11 mouse cellular contexts compared by ENCODE assay signal in the genomic region with DNA sequence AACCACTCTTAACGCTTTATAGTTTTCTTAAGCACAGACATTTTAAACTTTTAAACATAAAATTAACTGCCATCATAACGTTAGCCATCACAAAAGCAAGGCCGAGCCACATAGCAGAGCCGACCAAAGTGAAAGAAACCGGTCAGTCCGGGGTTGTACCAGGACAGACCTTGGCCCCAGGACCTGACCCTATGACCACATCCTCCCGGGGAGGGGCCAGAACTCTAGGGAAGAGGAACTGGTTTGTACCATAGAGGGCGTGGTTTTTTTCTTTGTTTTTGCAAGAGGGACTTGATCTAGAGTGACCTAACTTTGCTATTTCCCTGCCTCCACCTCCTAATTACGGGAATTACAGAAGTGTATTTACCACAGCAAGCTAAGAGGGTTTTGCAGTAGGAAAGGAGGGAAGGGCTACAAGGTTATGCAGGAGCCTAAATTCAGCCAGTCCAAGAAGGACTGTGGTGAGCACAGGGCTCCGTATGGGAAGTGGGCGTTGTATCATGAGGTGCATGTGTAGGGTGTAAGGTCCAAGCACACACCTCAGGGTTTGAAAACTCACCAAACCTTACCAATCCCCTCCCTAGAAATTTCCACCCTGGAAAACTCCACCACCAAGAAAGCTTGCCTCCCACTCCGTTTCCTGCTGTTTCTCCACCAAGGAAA. TPM values are rescaled to one million over a fixed set of nuclear protein-coding genes. Genes with fewer than 3 reads are reported as not detected.
DNase-seq lines count a peak whose midpoint lies in the region; TF ChIP-seq lines count a peak whose summit lies in the region.
"Had no signal": no experiment of that assay in that cellular context is flagged by ENCODE, and none has a peak within 500 bp of the region (broad histone marks: within the 10 kb centered on the region; RNA-seq: fewer than 3 reads in every experiment).

No protein-coding gene starts in this region.

- TF ChIP-seq CTCF in lung, adult 2 months (IDR thresholded peaks at IDR 0.05; ENCODE audit: insufficient read depth, low read length) = no peak

- 41% methylated on average over 12 of the region's 12 CpGs for WGBS in lung, adult 2 months
- 67% methylated on average over 12 of the region's 12 CpGs for WGBS in embryonic facial prominence, embryonic 10.5 days

- peak; percentile 44 for DNase-seq in ovary, adult 18-20 months (ENCODE audit: low spot score)
- DNase-seq in ovary, postnatal 14 days (ENCODE audit: low spot score) = no peak
- peak; percentile 60 to 70 for DNase-seq in heart, postnatal 36 days
- DNase-seq in lung, adult 2 months = peak; percentile 62
- DNase-seq in testis, postnatal 10 days (ENCODE audit: low spot score) = peak; percentile 80
- DNase-seq in left cerebral cortex, adult 9 months (ENCODE audit: low spot score in 2 of 2) = no peak
- no peak for DNase-seq in retina, postnatal 1 day
- no peak for DNase-seq in embryonic facial prominence, embryonic 10.5 days (ENCODE audit: low spot score)

- no peaks in the 10 kb centered on the region for H3K36me3 ChIP-seq in embryonic facial prominence, embryonic 10.5 days (replicated peaks)
- H3K36me3 ChIP-seq: embryonic facial prominence, embryonic 12.5 days; G1E had no signal

- 0 out of 2 replicates have a peak, but pooled peaks have one; percentile 19 for TF ChIP-seq POLR2A in lung, adult 2 months (IDR thresholded peaks at IDR 0.05; ENCODE audit: borderline replicate concordance, extremely low read depth, low read depth, low read length)

- H3K27me3 ChIP-seq in embryonic facial prominence, embryonic 10.5 days (replicated peaks; ENCODE audit: low read depth, poor library complexity, severe bottlenecking) = no peaks in the 10 kb centered on the region

- H3K4me3 ChIP-seq in lung, adult 2 months (replicated peaks; ENCODE audit: extremely low read depth, low read depth, low read length) = peak overlapping the region; percentile 18
- H3K4me3 ChIP-seq in embryonic facial prominence, embryonic 10.5 days = no peak overlapping the region
- H3K4me3 ChIP-seq: embryonic facial prominence, embryonic 12.5 days had no signal

- intact Hi-C loops in heart, postnatal 36 days (cut with DNase I) = no loop called here

- peaks cover 7% of the 10 kb centered on the region for H3K4me1 ChIP-seq in lung, adult 2 months (ENCODE audit: control insufficient read depth, insufficient read depth, low read length)
- peaks cover 6% of the 10 kb centered on the region for H3K4me1 ChIP-seq in embryonic facial prominence, embryonic 10.5 days
- H3K4me1 ChIP-seq: embryonic facial prominence, embryonic 12.5 days had no signal

- H3K9me3 ChIP-seq in embryonic facial prominence, embryonic 10.5 days = peaks cover 5% of the 10 kb centered on the region
- H3K9me3 ChIP-seq: embryonic facial prominence, embryonic 12.5 days; G1E had no signal

- H3K27ac ChIP-seq in embryonic facial prominence, embryonic 10.5 days (replicated peaks) = no peak overlapping the region
- H3K27ac ChIP-seq: embryonic facial prominence, embryonic 12.5 days had no signal

RNA-seq across cellular contexts. Expression of gene F12, which starts 2.8 kb away (rescaled TPM):
- total RNA-seq in heart, postnatal 36 days (2021) = not detected
- 0.19 and 0.36 TPM in 2 replicates for polyA plus RNA-seq in lung, adult 2 months (2012; rRNA removed)
- 0.13 TPM in 1 of 2 replicates, not detected in the other for polyA plus RNA-seq in embryonic facial prominence, embryonic 10.5 days (2016; fragmentation: Nextera tagmentation; extraction: Ambion mirVana)
- polyA plus RNA-seq: G1E; limb, embryonic 11.5 days had no signal

RNA-seq across cellular contexts. Expression of gene Pfn3, which starts 14.3 kb away (rescaled TPM):
- total RNA-seq in heart, postnatal 36 days (2021) = not detected
- polyA plus RNA-seq in lung, adult 2 months (2012; rRNA removed) = not detected in 2 replicates
- not detected in 2 replicates for polyA plus RNA-seq in embryonic facial prominence, embryonic 10.5 days (2016; fragmentation: Nextera tagmentation; extraction: Ambion mirVana)
- total RNA-seq: G1E had no signal
- polyA plus RNA-seq: embryonic facial prominence, embryonic 12.5 days; G1E; limb, embryonic 11.5 days had no signal

RNA-seq across cellular contexts. Expression of gene Grk6, which starts 15.5 kb away (rescaled TPM):
- 10 to 100 TPM; 17.6 to 18.1 TPM for total RNA-seq in heart, postnatal 36 days (2021)
- polyA plus RNA-seq in lung, adult 2 months (2012; rRNA removed) = 45.2 and 55.5 TPM in 2 replicates
- 65.2 and 65.6 TPM in 2 replicates for polyA plus RNA-seq in embryonic facial prominence, embryonic 10.5 days (2016; fragmentation: Nextera tagmentation; extraction: Ambion mirVana)

RNA-seq across cellular contexts. Expression of gene Slc34a1, which starts 31.4 kb away (rescaled TPM):
- total RNA-seq in heart, postnatal 36 days (2021) = not detected
- 0.28 and 1.7 TPM in 2 replicates for polyA plus RNA-seq in lung, adult 2 months (2012; rRNA removed)
- not detected in 2 replicates for polyA plus RNA-seq in embryonic facial prominence, embryonic 10.5 days (2016; fragmentation: Nextera tagmentation; extraction: Ambion mirVana)
- polyA plus RNA-seq: embryonic facial prominence, embryonic 12.5 days; G1E; limb, embryonic 11.5 days had no signal

RNA-seq across cellular contexts. Expression of gene Prr7, which starts 34.7 kb away (rescaled TPM):
- under 1 TPM; 0.58 to 0.70 TPM for total RNA-seq in heart, postnatal 36 days (2021)
- polyA plus RNA-seq in lung, adult 2 months (2012; rRNA removed) = 5.6 and 9.6 TPM in 2 replicates
- polyA plus RNA-seq in embryonic facial prominence, embryonic 10.5 days (2016; fragmentation: Nextera tagmentation; extraction: Ambion mirVana) = 0.54 TPM in 2 replicates

Comparison
In these comparisons a context has a peak if more than half of its experiments do, and no peak if none do; other contexts are left out.
1. DNase-seq: peak in ovary, adult 18-20 months (single experiment), heart, postnatal 36 days (2 of 2), lung, adult 2 months (single experiment) and testis, postnatal 10 days (single experiment); none in ovary, postnatal 14 days (single experiment), left cerebral cortex, adult 9 months (0 of 2), retina, postnatal 1 day (single experiment) and embryonic facial prominence, embryonic 10.5 days (single experiment).